Mouse (Mus musculus) ovary, postnatal 36 days (tissue): Measurements from ENCODE around the gene Numbl.

ENCODE experiments used
- DNase-seq: peaks from one replicate; pipeline ENCODE4 v3.0.0; 2022; ENCODE audit warnings: low spot score, mixed read lengths

Numbl gene

DNA sequence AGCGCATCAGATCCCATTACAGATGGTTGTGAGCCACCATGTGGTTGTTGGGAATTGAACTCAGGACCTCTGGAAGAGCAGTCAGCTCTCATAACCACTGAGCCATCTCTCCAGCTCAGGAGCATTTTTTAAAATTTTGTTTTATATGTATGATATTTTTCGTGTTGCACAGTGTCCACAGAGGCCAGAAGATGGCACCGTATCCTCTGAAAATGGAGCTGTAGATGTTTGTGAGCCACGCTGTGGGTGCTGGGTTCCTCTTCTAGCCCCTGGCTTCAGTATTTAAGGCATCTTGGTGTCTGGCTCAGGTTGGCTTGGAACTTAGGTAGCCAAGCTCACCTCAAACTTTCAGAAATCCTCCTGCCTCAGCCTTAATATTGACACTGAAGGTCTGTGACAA, 38.3 kb downstream of the Numbl start:
- DNase-seq: no peak

DNA sequence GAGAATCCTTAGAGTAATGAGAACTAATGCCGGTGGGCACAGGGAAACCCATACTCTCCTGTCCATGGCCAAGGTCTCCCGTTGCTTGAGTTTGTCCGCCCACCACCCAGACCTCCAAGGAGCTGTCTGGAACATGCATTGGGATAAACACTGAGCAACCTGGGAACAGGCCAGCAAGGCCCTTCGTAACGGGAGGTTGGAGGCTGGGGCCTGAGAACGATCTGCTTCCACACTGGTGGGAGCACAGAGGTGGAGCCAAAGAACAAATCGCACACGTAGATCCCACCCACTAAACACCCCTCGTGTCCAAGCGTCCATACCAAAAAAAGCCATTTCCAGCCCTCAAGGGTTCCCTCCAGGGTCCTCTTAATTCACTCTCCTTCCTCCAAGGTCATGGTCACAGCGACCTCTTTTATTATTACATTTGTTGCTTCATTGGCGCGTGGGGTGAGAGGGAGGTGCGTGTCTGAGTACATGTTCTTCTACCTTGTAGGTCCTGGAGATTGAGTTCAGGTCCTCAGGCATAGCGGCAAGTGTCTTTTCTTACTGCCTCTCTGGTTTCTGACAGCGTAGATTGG, 39.9 kb downstream of the Numbl start:
- no peak for DNase-seq

GRCm38 (mm10) chr7:27298816-27299215, 40.6 kb downstream of the Numbl start:
- DNase-seq: no peak

GRCm38 (mm10) chr7:27300351-27300750, 42.1 kb downstream of the Numbl start:
- no peak for DNase-seq

GRCm38 (mm10) chr7:27300801-27301200, 42.6 kb downstream of the Numbl start:
- no peak for DNase-seq

GRCm38 (mm10) chr7:27302172-27302571, 43.9 kb downstream of the Numbl start:
- DNase-seq: peak; percentile 74

GRCm38 (mm10) chr7:27305091-27305730, 47.0 kb downstream of the Numbl start:
- no peak for DNase-seq

DNA sequence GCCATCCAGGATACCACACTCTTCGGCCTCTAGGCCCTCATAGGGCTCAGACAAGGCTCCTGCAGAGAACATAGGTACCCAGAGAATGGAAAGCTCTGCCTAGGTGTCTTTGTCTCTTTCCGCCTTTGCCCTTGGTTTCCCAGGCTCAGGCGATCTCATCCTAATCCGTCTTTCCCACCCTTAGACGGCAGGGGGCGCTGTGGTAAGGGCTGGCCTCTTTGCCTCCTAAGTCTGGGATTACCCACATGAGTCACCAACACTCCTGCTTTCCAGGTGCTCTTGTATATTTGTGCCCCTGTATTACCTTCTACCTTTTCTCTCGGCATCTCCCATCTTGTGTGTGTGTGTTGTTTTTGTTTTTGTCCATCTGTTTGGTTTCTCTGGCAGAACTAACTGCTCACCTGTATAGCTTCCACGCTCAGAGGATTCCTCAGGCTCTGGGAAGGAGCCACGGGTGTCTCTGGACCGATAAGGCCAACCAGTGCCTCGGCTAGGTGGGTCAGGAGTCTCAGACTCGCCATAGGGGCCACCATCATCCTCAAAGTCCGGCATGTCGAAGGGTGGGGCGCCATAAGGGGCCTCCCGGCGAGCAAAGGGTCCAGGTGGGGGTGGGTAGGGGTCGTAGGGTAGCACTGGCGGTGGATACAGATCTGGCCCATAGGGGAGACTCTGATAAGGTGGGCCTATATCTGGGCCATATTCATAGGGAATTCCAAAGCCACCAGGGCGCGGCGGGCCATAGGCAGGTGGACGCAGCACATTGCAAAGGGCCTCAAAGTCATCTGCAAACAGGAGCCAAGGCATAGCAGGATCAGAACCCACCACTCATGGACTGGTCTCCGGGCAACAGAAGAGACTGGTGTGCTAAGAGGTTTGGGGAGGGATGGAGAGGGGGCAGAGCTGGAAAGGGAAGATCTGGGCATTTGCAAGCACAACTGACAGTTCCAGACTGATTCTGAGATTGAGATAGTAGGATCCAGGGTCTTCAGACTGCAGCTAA, 48.2 kb downstream of the Numbl start:
- no peak for DNase-seq

DNA sequence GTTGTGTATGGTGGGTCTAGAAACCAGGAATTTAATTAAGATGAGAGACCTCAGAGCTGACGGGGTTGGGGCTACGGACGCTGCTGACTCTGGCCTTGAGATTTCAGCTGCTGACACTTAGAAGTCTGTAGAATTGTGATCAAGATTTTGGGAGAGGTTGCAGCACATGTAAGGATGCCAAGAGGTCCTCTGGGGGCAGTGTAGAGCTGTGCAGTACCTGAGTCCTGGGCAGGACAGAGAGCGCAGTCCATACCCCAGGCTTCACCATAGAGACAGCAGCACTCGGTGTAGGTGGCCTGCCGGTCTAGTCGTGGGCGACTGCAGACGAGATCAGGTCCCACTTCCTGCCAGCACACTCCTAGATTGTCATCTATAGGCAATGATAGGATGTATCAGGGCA, 49.3 kb downstream of the Numbl start:
- no peak for DNase-seq

DNA sequence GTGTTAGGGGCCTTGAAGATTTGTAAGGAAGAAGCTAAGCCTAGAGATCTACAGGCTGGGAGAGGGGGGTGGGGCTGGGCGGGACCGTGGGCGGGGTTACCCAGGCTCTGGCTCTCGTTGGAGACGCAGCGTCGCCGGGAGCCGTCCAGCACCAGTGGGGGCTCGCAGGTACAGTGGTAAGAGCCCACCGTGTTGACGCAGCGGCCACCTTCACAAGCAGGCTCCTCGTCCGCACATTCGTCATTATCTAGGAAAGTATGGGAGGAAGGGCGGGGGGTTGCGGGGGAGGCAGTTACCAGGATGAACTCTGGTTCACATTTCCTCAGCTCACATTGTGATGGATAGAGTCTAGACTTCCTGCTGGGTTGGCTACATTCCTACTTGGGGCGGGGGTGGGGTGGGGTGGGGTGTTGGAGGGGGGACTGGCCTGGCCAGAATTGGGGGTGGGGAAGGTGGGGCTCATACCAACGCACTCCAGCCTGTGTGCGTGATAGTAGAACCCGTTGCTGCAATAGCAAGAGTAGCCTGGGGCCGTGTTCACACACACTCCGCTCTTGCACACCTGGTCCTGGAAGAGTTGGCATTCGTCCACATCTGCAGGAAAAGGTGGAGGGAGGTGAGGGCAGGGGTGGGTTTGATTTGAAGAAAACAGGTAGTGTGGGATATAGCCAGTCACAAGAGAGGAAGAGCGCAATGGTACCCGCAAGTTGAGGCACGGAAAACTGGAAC, 50.8 kb downstream of the Numbl start:
- DNase-seq: peak; percentile 16

GRCm38 (mm10) chr7:27309832-27310231, 51.6 kb downstream of the Numbl start:
- DNase-seq: no peak

- DNase-seq: peak; percentile 60
Observed at GRCm38 (mm10) chr7:27310306-27310705, 52.1 kb downstream of the Numbl start.

DNA sequence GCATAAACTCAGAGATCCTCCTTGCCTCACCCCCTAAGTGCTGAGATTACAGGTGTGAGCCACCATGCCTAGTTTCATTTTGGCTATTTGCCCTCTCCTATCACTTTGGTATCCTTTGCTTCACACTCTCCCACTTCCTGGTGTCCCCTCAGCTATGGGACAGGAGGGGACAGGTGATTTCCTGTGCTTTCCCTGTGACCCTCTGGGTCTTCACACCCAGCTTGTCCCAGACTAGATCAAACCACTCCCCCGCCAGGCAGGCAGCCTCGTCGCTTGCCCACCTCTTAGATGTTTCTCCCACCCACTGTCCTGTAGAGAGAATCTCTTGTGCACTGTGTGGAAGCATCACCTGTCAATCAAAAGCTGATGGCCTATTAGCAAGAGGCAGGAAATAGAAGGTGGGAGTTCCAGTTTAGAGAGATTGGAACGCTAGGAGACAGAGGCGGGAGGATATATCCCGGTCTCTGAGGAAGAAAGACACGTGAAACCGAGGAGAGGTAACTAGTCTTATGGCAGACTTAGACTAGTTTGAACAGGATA, 52.8 kb downstream of the Numbl start:
- DNase-seq: no peak

GRCm38 (mm10) chr7:27311651-27312284, 53.5 kb downstream of the Numbl start:
- no peak for DNase-seq

DNA sequence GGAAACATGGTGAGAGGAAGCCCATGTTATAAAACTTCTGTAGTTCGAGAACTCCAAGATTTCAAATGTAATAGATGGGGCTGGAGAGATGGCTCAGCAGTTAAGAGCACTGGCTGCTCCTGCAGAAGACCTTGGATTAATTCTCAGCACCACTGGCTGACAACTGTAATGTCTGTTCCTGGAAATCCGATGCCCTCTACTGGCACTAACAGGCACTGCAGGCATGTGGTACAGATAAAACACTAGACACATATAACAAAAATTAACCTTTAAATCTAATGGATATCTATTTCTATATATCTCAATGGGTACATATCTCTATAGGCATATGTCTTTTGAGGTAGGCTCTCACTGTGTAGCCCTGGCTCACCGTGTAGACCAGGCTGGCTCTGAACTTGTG, 56.2 kb downstream of the Numbl start:
- DNase-seq: no peak

- peak; percentile 28 for DNase-seq
Observed at GRCm38 (mm10) chr7:27315958-27316357, 57.7 kb downstream of the Numbl start.

DNA sequence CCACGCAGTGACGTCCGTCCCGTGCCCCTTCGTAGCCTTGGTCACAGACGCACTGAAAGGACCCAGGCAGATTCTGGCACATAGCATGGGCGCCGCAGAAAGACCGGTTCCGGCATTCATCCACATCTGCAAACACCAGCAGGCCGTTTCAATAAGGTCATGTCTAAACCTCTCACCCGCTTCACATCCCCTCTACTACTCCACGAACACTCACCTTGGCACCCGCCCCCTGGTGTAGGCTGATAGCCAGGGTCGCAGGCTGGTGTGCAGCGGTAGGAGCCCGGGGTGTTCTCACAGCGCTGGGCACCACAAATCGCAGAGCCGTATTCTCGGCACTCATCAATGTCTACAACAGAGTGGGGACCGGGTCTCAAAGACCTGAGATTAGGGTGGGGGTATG, 61.2 kb downstream of the Numbl start:
- no peak for DNase-seq

DNA sequence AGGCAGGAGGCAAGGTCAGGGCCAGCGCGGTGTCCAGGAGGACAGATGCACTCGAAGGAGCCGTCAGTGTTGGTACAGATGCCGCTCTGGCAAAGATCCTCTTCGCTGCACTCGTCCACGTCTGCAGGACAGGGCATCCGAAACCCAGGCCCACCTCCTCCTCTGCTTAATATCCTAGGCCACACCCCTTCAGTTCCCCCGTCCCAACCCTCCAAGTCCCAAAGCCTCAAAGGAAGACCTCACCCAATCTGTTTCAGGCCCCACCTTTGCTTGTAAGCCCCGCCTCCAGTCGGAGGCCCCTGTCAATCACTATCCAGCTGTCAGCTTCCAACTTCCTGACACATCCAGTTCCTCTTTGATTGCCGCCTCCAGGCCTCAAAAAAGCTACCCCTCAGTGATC, 64.1 kb downstream of the Numbl start:
- no peak for DNase-seq

DNA sequence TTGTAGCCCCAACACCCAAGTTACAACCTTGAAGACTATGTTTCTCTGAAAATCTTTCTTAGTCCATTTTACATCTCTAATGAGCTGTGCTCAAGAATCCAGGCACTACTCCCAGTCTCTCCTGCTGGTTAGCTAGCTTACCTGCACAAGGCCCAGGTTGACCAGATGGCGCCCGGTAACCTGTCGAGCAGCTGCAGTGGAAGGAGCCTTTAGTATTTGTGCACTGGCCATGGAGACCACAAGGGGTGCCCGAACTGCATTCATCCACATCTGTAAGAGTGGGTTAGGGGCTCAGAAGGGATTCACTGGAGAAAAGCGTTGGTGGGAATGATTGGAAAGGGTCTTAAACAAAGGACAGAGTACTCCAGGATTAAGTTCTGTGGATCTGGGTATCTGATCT, 64.8 kb downstream of the Numbl start:
- DNase-seq: no peak

DNA sequence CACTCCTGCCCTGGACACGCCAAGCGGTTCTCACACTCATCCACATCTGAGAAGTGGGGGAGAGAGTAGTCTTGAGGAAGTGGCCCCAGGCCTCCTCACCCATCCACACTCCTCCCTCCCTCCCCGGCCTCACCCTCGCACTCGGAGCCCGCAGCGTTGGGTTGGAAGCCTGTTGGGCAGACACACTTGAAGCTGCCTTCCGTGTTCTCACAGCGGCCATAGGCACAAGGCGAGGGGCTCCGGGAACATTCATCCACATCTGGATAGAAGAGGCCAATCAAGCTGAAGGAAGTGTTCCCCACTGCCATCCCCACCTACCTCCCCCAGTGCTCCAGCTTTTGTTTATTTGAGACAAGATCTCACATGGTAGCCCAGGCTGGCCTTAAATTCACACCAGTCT, 65.9 kb downstream of the Numbl start:
- no peak for DNase-seq

DNA sequence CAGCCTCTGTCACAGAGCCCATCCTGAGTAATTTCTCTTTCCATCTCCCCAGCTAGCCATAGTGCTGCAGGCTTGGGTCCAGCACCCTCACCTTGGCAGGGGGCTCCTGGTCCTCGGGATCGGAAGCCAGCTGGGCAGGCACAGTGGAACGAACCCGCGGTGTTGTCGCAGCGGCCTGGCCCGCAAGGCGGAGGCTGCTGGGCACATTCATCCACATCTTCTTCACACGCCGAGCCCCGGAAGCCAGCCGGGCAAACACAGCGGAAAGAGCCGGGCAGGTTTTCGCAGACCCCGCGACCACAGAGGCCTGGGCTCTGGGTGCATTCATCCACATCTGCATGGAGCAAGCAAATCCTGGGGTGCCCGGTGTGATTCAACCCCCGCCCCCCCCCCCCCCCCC, 66.7 kb downstream of the Numbl start:
- DNase-seq: no peak

GRCm38 (mm10) chr7:27325697-27326096, 67.5 kb downstream of the Numbl start:
- peak; percentile 67 for DNase-seq
